Mouse (Mus musculus): ENCODE results near the gene S1pr5. TPM values are rescaled to one million over a fixed set of nuclear protein-coding genes. Genes with fewer than 3 reads are reported as not detected.
"Not testable (repeated sequence)": the region's sequence is repeated elsewhere in the genome, so short reads cannot be mapped to it uniquely, and the experiment has no call there.

Gene S1pr5
- polyA plus RNA-seq, 1 experiment from 2014 or later = 4.1 TPM

DNA sequence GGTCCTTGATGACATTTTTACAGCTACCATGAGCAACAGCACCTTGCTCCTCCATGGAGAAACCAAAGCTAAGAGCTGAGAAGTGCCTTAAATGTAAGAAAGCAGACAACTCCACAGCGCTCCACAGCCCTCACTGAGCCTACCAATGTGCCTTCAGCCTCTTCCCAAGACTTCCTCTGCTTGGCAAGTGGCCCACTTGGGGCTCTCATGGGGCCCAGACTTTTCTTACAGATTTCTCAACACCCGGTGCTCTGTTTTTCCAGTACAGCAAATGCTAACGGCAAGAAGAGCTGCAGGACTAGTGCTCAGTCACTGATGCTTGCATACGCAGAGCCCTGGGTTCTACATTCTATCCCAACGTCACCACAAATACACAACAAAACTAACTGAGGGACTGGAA is 29.5 kb upstream of the S1pr5 start:
- ATAC-seq (ENCODE audit: low FRiP score, low read depth) = no peak
- WGBS = 93% methylated on average over 5 of the region's 5 CpGs
- no peak overlapping the region for H3K4me3 ChIP-seq
- H3K27me3 ChIP-seq = no peaks in the 10 kb centered on the region
- no peak overlapping the region for H3K9ac ChIP-seq
- no peaks in the 10 kb centered on the region for H3K9me3 ChIP-seq
- H3K27ac ChIP-seq (replicated peaks) = no peak overlapping the region
- H3K4me2 ChIP-seq = no peak overlapping the region
- no peaks in the 10 kb centered on the region for H3K4me1 ChIP-seq (replicated peaks)
- H3K36me3 ChIP-seq = peaks cover 80% of the 10 kb centered on the region

DNA sequence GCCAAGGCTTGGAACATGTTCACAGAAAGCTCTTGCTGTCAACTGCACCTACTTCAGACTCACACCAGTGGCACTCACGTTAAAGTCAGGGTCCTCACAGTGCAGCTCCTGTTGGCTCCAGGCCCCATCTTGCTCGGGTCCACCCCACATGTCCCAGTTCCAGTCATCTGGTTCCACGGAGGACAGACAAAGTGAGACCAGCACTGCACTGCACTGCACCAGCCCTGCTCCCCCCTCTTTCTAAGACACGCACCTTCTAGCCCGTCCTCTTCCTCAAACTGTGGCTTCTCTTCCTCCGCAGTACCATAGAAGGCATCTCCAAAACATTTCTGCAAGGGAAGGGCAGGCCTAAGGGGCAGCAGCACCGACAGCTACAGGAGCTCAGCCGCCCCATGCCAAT is 28.1 kb upstream of the S1pr5 start:
- Histone ChIP-seq H3K9ac (no peak overlapping the region), H3K36me3 (peaks cover 82% of the 10 kb centered on the region), H3K4me2 (no peak overlapping the region), H3K4me1 (replicated peaks) (no peaks in the 10 kb centered on the region), H3K27ac (replicated peaks) (no peak overlapping the region), H3K4me3 (no peak overlapping the region), H3K9me3 (no peaks in the 10 kb centered on the region), H3K27me3 (no peaks in the 10 kb centered on the region)
- WGBS = 95% methylated on average over 8 of the region's 8 CpGs
- no peak for ATAC-seq (ENCODE audit: low FRiP score, low read depth)

DNA sequence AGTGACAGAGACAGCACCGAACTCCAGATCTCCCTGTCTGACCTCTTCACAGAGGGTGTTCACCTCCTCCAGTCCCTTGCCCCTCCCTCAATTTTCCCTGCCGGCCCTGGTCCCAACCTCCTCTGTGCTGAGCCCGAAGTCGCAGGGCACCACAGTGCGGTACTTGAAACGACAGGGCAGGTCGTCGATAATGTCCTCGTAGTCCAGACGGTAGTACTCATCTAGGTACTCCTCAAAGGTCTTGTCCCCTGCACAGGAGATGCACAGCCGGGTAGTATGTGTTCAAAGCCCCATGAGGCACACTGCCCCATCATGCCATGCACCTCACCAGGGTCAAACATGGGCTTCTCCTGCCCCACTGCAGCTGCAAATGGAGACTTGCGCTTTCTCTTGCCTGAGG is 27.5 kb upstream of the S1pr5 start:
- Histone ChIP-seq H3K4me3 (no peak overlapping the region), H3K9me3 (no peaks in the 10 kb centered on the region), H3K4me2 (no peak overlapping the region), H3K9ac (no peak overlapping the region), H3K36me3 (peaks cover 82% of the 10 kb centered on the region), H3K27me3 (no peaks in the 10 kb centered on the region), H3K27ac (replicated peaks) (no peak overlapping the region), H3K4me1 (replicated peaks) (no peaks in the 10 kb centered on the region)
- ATAC-seq (ENCODE audit: low FRiP score, low read depth) = no peak
- 88% methylated on average over 12 of the region's 12 CpGs for WGBS

DNA sequence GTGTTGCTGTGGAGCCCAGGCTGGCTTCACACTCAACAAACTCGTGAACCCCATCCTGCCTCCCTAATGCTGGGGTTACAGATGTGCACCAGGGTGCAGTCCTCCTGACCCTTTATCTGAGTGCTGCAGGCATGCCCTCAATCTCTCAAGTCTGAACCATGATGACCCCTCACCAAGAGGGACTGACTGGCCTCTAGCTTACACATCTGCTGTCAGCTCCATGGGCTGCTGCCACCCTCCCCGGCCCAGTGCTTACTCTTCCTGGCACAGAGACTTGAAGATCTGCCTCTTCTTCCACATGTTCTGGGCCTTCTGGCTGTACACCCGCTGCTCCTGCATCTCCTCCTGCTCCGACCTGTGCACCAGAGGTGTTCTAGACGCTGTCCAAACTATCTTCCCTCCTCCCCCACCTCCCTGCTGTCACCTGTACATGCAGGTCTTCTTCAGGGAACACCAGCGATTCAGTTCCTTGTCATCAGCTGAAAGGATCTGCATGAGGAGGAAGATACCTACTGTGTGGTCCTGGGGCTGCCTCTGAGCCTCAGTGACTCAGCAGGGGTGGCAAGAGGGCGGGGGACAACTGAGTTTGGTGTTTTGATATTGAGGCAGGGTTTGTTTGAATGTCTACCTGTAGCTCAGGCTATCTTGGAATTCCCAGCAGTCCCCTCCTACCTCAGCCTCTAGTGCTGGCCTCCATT is 26.9 kb upstream of the S1pr5 start:
- H3K27me3 ChIP-seq = no peaks in the 10 kb centered on the region
- H3K9me3 ChIP-seq = no peaks in the 10 kb centered on the region
- WGBS = 92% methylated on average over 7 of the region's 7 CpGs
- H3K27ac ChIP-seq (replicated peaks) = no peak overlapping the region
- H3K4me1 ChIP-seq (replicated peaks) = no peaks in the 10 kb centered on the region
- no peak overlapping the region for H3K4me2 ChIP-seq
- H3K9ac ChIP-seq = no peak overlapping the region
- peaks cover 85% of the 10 kb centered on the region for H3K36me3 ChIP-seq
- no peak for ATAC-seq (ENCODE audit: low FRiP score, low read depth)
- H3K4me3 ChIP-seq = no peak overlapping the region

DNA sequence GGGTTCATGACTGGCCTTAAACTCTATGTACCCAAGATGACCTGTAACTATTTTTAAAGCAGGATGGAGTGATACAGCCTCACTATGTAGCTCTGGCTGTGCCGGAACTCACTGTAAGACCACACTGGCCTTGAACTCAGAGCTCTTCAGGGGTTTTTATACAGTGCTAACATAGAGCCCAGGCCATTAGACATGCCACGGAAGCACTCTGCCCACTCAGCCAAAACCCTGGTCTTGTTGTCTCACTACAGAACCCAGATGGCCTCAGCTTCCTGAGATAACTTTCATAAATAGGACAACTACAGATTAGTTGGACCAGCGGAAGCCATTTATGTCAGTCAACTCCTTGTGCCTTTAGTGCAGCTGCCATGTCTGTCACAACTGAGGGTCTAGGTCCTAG is 26.1 kb upstream of the S1pr5 start:
- no peak overlapping the region for H3K27ac ChIP-seq (replicated peaks)
- 95% methylated on average over 3 of the region's 3 CpGs for WGBS

DNA sequence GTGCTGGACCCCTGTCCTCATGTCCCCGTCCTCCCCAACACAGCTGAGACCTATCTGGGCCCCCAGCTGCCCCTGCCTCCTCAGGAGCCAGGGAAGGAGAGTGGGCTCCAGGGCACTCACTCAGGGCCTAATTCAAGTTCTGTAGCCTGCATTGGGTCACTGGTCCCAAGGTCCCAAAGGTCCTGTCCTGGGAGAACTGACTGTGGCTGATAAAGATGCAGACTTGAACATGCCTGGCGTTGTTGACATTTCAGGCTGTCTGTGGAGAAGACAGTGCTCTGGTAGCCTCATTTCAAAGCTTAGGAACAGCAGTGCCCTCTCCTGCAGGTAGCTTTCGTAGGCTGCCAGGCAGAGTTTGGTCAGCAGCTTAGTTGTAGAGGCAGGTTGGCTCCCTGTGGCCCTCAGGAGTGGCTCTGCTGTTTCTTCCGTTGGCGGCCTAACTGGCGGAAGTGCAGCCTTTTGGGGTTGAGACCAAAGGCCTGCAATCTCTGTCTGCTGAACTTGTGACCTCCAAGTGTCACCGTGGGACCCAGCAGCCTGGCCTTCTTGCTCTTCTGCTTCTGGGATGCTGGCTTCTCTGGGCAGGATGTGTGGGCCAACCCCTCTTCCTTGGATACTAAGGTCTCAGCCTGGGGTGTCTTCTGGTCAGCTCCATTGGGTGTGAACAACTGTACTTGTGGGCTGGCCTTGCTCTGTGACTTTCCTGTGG is 25.4 kb upstream of the S1pr5 start:
- Histone ChIP-seq H3K27ac (replicated peaks) (no peak overlapping the region), H3K36me3 (peaks cover 88% of the 10 kb centered on the region), H3K4me1 (replicated peaks) (no peaks in the 10 kb centered on the region), H3K27me3 (no peaks in the 10 kb centered on the region), H3K9me3 (no peaks in the 10 kb centered on the region), H3K4me2 (no peak overlapping the region), H3K9ac (no peak overlapping the region), H3K4me3 (no peak overlapping the region)
- 83% methylated on average over 7 of the region's 7 CpGs for WGBS
- no peak for ATAC-seq (ENCODE audit: low FRiP score, low read depth)

More for the DNA sequence above, 26.1 kb upstream of the S1pr5 start:
- H3K4me3 ChIP-seq = no peak overlapping the region
- no peak for ATAC-seq (ENCODE audit: low FRiP score, low read depth)
- H3K9me3 ChIP-seq = no peaks in the 10 kb centered on the region
- H3K27me3 ChIP-seq = no peaks in the 10 kb centered on the region
- H3K9ac ChIP-seq = no peak overlapping the region
- H3K4me2 ChIP-seq = no peak overlapping the region
- peaks cover 84% of the 10 kb centered on the region for H3K36me3 ChIP-seq
- H3K4me1 ChIP-seq (replicated peaks) = no peaks in the 10 kb centered on the region

DNA sequence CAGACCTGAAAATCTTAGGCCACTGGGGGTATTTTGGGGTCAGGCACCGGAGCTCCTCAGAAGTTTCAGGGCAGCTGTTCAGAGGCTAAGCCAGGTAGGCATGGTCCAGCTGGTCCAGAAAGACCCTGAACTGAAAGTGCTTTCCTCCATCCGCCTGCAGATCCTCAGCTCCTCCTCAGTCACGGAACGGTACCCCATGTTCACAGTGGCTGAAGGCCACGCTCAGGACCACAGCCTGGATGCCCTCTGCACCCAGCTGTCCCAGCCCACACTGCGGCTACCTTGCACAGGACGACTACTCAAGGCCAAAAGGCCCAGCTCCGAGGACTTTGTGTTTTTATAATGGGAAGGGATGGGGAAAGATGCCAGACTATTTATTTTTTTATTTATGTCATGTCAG is 24.9 kb upstream of the S1pr5 start:
- H3K9me3 ChIP-seq = no peaks in the 10 kb centered on the region
- ATAC-seq (ENCODE audit: low FRiP score, low read depth) = no peak
- peaks cover 91% of the 10 kb centered on the region for H3K36me3 ChIP-seq
- no peaks in the 10 kb centered on the region for H3K27me3 ChIP-seq
- no peak overlapping the region for H3K4me3 ChIP-seq
- no peaks in the 10 kb centered on the region for H3K4me1 ChIP-seq (replicated peaks)
- no peak overlapping the region for H3K9ac ChIP-seq
- 88% methylated on average over 8 of the region's 8 CpGs for WGBS
- no peak overlapping the region for H3K27ac ChIP-seq (replicated peaks)
- no peak overlapping the region for H3K4me2 ChIP-seq

DNA sequence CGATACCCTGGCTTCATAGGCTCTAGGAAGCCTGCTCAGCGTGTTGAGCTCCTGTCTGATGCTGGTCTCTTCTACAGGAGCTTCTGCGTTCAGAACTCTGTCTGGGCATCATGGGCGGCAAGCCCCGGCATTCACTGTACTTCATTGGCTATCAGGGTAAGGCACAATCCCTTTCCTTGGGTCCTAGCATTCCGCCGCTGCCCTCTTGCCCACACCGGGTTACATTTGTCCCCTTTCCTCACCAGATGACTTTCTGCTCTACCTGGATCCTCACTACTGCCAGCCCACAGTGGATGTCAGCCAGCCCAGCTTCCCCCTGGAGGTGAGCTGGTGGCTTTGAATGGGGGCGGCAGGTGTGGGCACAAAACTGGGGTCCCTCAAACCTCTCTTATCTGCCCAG is 24.1 kb upstream of the S1pr5 start:
- Histone ChIP-seq H3K4me1 (replicated peaks) (peaks cover under 1% of the 10 kb centered on the region; the same call in 1 of the 2 replicates), H3K9ac (no peak overlapping the region), H3K36me3 (peaks cover 90% of the 10 kb centered on the region), H3K4me3 (no peak overlapping the region), H3K4me2 (no peak overlapping the region), H3K9me3 (no peaks in the 10 kb centered on the region), H3K27ac (replicated peaks) (no peak overlapping the region), H3K27me3 (no peaks in the 10 kb centered on the region)
- 93% methylated on average over 9 of the region's 9 CpGs for WGBS
- no peak for ATAC-seq (ENCODE audit: low FRiP score, low read depth)

DNA sequence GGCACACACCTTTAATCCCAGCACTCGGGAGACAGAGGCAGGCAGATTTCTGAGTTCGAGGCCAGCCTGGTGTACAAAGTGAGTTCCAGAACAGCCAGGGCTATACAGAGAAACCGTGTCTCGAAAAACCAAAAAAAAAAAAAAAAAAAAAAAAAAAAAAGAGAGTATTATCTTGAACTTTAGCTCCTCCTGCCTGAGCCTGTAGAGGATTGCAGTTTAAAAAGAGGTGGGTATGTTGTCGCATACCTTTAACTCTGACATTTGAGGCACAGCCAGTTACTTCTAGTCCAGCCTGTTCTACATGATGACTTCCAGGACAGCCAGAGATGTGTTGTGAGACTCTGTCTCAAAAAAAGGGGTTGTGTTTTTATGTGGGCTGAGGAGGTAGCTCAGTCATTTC is 21.3 kb upstream of the S1pr5 start:
- WGBS = 88% methylated on average over 5 of the region's 5 CpGs
- Histone ChIP-seq H3K36me3 (peaks cover 69% of the 10 kb centered on the region), H3K4me1 (replicated peaks) (peaks cover 22% of the 10 kb centered on the region)
- not testable (repeated sequence) for H3K4me2 ChIP-seq; H3K9me3 ChIP-seq; H3K27ac ChIP-seq (replicated peaks); H3K27me3 ChIP-seq; ATAC-seq (ENCODE audit: low FRiP score, low read depth); H3K4me3 ChIP-seq; H3K9ac ChIP-seq

DNA sequence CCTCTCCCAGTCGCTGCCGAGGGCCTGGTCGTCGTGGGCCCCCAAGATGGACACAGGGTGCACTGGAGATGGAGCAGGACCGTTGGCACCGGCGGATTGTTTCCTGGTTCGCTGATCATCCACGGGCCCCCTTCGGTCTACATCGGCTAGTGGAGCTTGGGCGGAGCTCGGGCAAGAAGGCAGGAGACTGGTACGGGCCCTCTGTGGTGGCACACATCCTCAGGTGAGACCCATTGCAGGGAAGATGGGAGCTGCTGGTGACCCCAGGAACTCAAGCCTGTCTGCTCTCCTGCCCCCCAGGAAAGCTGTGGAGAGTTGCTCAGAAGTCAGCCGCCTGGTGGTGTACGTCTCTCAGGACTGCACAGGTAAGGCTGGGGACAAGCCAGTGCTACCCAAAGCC is 20.1 kb upstream of the S1pr5 start:
- no peak overlapping the region for H3K27ac ChIP-seq (replicated peaks)
- no peak overlapping the region for H3K9ac ChIP-seq
- H3K27me3 ChIP-seq = no peaks in the 10 kb centered on the region
- no peak overlapping the region for H3K4me2 ChIP-seq
- ATAC-seq (ENCODE audit: low FRiP score, low read depth) = no peak
- no peak overlapping the region for H3K4me3 ChIP-seq
- peaks cover 25% of the 10 kb centered on the region for H3K4me1 ChIP-seq (replicated peaks)
- peaks cover 56% of the 10 kb centered on the region for H3K36me3 ChIP-seq
- 93% methylated on average over 16 of the region's 16 CpGs for WGBS
- no peaks in the 10 kb centered on the region for H3K9me3 ChIP-seq

DNA sequence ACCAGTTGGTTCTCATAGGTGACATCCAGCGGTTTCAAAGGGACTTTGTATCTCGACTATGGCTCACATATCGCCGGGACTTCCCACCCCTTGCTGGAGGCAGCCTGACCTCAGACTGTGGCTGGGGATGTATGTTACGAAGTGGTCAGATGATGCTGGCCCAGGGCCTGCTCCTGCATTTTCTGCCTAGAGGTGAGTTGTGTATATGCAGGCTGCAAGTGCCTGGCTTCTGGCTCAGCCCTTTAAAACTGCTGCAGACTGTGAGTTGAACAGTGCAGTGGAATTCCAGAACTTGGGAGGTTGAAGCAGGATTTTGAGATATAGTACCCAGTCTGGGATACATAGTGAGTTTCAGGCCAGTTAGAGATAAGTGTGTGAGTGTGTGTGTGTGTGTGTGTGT is 18.6 kb upstream of the S1pr5 start:
- H3K9ac ChIP-seq = no peak overlapping the region
- no peaks in the 10 kb centered on the region for H3K27me3 ChIP-seq
- peak overlapping the region; percentile 85; the same call in 1 of the 2 replicates for H3K4me2 ChIP-seq
- H3K9me3 ChIP-seq = no peaks in the 10 kb centered on the region
- H3K4me3 ChIP-seq = no peak overlapping the region
- H3K4me1 ChIP-seq (replicated peaks) = peaks cover 25% of the 10 kb centered on the region
- WGBS = 96% methylated on average over 5 of the region's 5 CpGs
- ATAC-seq (ENCODE audit: low FRiP score, low read depth) = no peak
- H3K36me3 ChIP-seq = peaks cover 42% of the 10 kb centered on the region
- no peak overlapping the region for H3K27ac ChIP-seq (replicated peaks)

DNA sequence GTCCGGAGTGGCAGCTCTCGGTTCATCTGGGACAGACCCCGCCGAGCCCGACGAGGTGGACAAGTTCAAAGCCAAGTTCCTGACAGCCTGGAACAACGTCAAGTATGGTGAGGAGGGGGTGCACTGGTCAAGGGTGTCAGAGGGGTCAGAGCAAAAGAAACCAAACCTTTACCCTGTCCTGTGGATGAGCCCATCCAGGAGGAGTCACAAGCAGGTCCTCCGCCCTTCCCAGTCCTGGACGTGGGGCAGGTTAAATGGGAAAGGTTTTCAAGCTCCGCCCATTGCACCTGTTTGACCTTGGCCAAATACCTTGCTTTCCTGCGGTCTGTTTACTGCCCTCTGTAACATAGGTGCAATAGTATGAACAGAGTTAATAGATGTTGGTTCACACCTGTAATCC is 17.4 kb upstream of the S1pr5 start:
- H3K4me2 ChIP-seq = peak overlapping the region; percentile 85
- H3K4me1 ChIP-seq (replicated peaks) = peaks cover 25% of the 10 kb centered on the region
- WGBS = 9% methylated on average over 11 of the region's 11 CpGs
- H3K27me3 ChIP-seq = no peaks in the 10 kb centered on the region
- no peaks in the 10 kb centered on the region for H3K9me3 ChIP-seq
- H3K4me3 ChIP-seq = peak overlapping the region; percentile 76
- peak overlapping the region; percentile 72; the same call in 1 of the 2 replicates for H3K27ac ChIP-seq (replicated peaks)
- peaks cover 31% of the 10 kb centered on the region for H3K36me3 ChIP-seq
- ATAC-seq (ENCODE audit: low FRiP score, low read depth) = no peak
- peak overlapping the region; percentile 77 for H3K9ac ChIP-seq
